Mouse (Mus musculus) cerebellum, adult 2 months (tissue): ENCODE data around the gene Spr.
A peak's percentile ranks its signal among the peaks of the same experiment; 100 is the strongest.
"Not testable (repeated sequence)": the region's sequence is repeated elsewhere in the genome, so short reads cannot be mapped to it uniquely, and the experiment has no call there.

ENCODE experiments used
- CTCF ChIP-seq: fragments of 200-500 bp; IDR thresholded peaks from 2 replicates; pipeline ENCODE4 v1.5.1; 2011; ENCODE audit warnings: low read depth, mild to moderate bottlenecking, control low read depth, low read length, moderate library complexity, borderline replicate concordance; ENCODE audit not compliant: insufficient read depth
- POLR2A ChIP-seq: fragments of 200-500 bp; IDR thresholded peaks from 2 replicates; pipeline ENCODE4 v1.6.1; 2011; ENCODE audit warnings: low read length, control low read depth, borderline replicate concordance; ENCODE audit not compliant: insufficient read depth

DNA sequence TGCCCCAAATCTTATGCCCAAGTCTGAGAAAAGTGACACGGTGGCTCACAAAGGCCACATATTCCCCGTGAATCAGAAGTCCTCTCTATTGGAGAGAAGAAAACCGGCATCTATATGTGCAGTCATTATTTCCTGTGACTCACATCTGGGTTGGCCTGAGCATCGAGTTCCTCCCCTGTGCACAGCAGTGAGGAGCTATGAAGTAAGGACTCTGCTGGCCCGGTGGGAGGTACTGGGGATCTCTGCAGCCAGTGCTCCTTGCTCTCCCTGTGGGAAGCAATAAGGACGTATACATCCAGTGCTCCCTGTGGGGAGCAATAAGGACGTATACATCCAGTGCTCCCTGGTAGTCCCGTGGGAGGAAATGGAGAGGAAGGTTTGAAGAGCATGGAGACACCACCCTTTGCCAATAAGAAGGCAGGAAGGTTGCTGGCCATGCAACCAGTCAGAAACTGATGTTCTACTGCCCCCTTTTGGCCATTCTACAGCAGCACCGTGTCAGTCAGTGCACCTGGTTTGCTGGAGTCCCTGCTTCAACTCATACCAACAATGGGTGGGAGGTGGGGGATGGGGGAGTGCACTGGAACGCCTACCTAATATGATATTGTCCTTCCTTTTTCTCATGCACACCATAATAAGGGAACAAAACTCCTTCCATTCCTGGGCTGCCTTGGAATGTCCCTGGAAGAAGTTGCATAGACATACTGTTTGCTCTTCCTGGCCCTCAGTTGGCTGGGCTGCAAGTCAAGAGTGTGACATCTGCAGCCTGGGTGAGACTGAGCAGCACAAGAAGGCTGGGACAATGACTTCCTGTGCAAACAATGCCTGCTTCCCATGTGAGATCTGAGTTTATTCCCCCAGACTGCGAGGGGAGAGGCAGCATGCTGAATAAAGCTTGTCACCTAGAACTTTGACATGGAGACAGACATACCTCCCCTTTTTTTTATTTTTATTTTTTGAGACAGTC lies 19.7 kb downstream of the Spr start:
- not testable (repeated sequence) for TF ChIP-seq POLR2A
- TF ChIP-seq CTCF = peak; percentile 76
